Mouse (Mus musculus) limb, embryonic 11.5 days (tissue): ENCODE results near the gene Slc45a3. TPM values are rescaled to one million over a fixed set of nuclear protein-coding genes. Genes with fewer than 3 reads are reported as not detected.

Experiments used
- ATAC-seq: fragments of 200-750 bp; cut with Nextera tagmentation; 2 replicates; pipeline ENCODE4 v1.8.0; 2017; ENCODE audit warnings: low read depth; ENCODE audit not compliant: insufficient number of reproducible peaks, low FRiP score, low TSS enrichment
- DNase-seq: peaks from one replicate; pipeline ENCODE4 v3.0.0-alpha.2; 2015; ENCODE audit warnings: low spot score
- H3K27ac ChIP-seq: fragments of 300-500 bp; sonication (generic); replicated peaks from 2 replicates; pipeline ENCODE4 v1.5.1; 2014; ENCODE audit warnings: low read depth, mild to moderate bottlenecking, low read length
- H3K27me3 ChIP-seq: fragments of 300-500 bp; sonication (generic); 2 replicates; pipeline ENCODE4 v1.6.1; 2014; ENCODE audit warnings: mild to moderate bottlenecking, low read length, mixed read lengths; ENCODE audit not compliant: control insufficient read depth, insufficient read depth
- H3K36me3 ChIP-seq: fragments of 300-500 bp; sonication (generic); 2 replicates; pipeline ENCODE4 v1.6.1; 2014; ENCODE audit warnings: mild to moderate bottlenecking, low read length, moderate library complexity, mixed read lengths; ENCODE audit not compliant: control insufficient read depth, insufficient read depth
- H3K4me1 ChIP-seq: fragments of 300-500 bp; sonication (generic); 2 replicates; pipeline ENCODE4 v1.6.1; 2014; ENCODE audit warnings: low read length, mixed read lengths; ENCODE audit not compliant: control insufficient read depth, insufficient read depth
- H3K4me2 ChIP-seq: fragments of 300-500 bp; sonication (generic); 2 replicates; pipeline ENCODE4 v1.6.1; 2014; ENCODE audit warnings: low read depth, mild to moderate bottlenecking, moderate library complexity; ENCODE audit not compliant: severe bottlenecking
- H3K4me3 ChIP-seq: fragments of 300-500 bp; sonication (generic); 2 replicates; pipeline ENCODE4 v1.5.1; 2014; ENCODE audit warnings: low read depth, low read length
- H3K9ac ChIP-seq: fragments of 300-500 bp; sonication (generic); 2 replicates; pipeline ENCODE4 v1.6.1; 2014; ENCODE audit warnings: mild to moderate bottlenecking, low read length
- H3K9me3 ChIP-seq: fragments of 300-500 bp; sonication (generic); 2 replicates; pipeline ENCODE4 v1.6.1; 2016; ENCODE audit warnings: low read length; ENCODE audit not compliant: control insufficient read depth
- WGBS: fragments of 180-500 bp; shearing (Covaris S2); extraction: QIAGEN DNeasy Blood & Tissue Kit; methylation state at CpG from one replicate; pipeline ENCODE4 v1.1.7; 2014; 5-methylcytosine and 5-hydroxymethylcytosine counted together
- polyA plus RNA-seq: library from polyadenylated mRNA; unstranded; fragments of >200 nt; fragmentation: Nextera tagmentation; extraction: Ambion mirVana; gene quantifications from 2 replicates; pipeline ENCODE4 v1.2.1, GENCODE M21; 2014

Gene Slc45a3
- polyA plus RNA-seq, 1 experiment from 2014 or later = 2.3 TPM

DNA sequence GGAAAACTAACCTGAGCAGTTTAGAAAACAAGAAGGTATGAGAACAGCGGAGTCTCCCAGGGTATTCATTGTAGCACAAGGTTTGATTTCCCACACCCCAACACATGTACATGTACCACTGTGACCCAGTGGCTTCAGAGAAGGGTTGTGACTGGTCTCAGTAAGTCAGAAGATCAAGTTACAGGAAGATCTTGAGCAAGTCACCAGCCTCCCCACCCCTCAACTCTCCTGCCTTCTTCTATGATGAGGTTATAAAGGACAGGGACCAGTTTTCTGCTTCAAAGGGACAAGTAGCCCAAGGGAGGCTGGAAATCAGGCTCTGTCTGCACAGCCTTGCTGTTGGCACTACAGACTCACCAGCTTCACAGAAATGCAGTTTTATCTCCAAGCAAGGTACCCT lies 21.3 kb upstream of the Slc45a3 start:
- WGBS = 94% methylated on average over 1 of the region's 1 CpGs
- DNase-seq (no peak), ATAC-seq (no peak)
- Histone ChIP-seq H3K4me1 (no peaks in the 10 kb centered on the region), H3K27ac (no peak overlapping the region), H3K9me3 (no peaks in the 10 kb centered on the region), H3K27me3 (no peaks in the 10 kb centered on the region), H3K4me2 (no peak overlapping the region), H3K4me3 (no peak overlapping the region), H3K36me3 (no peaks in the 10 kb centered on the region), H3K9ac (no peak overlapping the region)

DNA sequence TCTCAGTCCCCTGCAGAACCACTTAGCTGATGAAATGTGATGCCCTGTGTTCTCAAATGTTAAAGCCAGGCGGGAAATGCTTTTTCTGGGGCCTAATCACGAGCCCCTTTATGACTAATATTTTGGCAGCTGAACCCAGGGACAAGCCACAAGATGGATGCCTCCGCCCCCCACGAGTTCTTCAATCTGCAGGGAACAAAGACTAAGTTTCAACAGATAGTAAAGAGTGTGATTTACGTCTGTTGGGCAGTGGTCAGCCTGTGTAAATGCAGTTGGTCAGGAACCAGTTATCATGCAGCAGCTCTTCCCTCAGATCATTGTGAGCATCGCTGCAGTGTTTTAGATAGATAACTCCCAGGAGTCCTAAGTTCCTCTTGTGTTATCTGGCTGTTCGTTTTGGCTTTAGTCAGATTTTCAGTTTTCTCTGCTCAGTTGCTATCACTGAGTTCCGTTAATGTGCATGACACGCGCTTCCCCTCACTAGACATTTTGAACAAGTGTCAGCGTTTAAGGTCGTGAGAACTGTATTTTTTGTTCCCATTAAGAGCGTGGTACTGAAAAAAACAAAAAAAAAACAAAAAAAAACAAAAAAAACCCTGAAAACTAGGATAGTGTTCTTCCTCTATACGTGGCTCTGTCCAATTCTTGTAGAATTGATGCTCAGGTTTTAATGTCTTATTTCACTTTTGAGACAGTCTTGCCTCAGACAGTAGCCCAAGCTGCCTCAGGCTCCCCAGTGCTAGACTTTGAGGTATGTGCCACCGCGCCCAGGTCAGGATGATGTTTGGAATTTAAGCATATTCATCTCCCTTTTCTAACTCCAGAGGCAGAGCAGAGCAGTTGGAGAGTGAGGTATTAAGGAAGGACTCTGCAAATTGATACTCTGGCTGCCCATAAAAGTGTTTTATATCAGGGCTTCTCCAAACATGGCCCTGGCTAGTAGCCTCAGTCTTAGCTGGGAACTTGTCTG lies 19.9 kb upstream of the Slc45a3 start:
- DNase-seq = no peak
- H3K4me1 ChIP-seq = no peaks in the 10 kb centered on the region
- no peak overlapping the region for H3K4me3 ChIP-seq
- no peaks in the 10 kb centered on the region for H3K9me3 ChIP-seq
- H3K27me3 ChIP-seq = no peaks in the 10 kb centered on the region
- H3K27ac ChIP-seq = no peak overlapping the region
- no peak for ATAC-seq
- H3K9ac ChIP-seq = no peak overlapping the region
- 69% methylated on average over 16 of the region's 16 CpGs for WGBS
- H3K36me3 ChIP-seq = no peaks in the 10 kb centered on the region
- no peak overlapping the region for H3K4me2 ChIP-seq

DNA sequence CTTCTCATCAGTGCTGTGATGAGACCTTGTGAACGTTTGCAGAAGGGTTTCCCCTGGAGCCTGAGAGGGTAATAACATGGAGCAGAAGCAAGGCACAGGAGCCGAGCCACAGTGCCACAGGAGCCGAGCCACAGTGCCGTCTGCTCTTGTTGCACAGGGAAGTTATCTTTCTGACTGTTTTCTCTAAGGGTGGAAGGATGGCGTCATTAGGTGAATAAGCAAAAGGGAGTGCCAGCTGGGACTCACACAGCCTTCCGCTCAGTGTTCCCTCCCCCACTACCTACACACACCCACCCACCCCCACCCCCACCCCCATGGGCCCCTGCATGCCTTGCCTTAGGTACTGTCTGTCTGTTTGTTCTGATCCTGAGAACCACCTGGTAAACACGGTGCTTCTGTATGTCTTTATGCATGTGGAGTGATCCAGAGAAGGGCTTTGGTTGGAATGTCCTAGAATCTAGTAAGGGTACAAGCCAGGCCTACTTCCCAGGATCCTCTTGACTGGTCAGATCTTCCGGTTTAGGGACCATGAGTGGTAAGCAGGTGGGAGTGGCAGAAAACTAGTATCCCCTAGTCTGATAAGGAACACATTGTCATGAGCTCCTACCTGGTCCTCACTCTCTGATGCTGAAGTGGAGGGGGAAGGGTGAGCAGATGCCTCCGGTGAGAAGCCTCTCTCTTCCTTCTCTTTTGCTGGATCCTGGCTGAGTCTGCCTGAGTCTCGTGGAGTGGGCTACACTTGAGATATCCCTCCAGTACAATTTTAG lies 16.9 kb upstream of the Slc45a3 start:
- no peak overlapping the region for H3K27ac ChIP-seq
- 46% methylated on average over 10 of the region's 10 CpGs for WGBS
- no peaks in the 10 kb centered on the region for H3K4me1 ChIP-seq
- DNase-seq = no peak
- no peak overlapping the region for H3K4me3 ChIP-seq
- no peak for ATAC-seq
- no peaks in the 10 kb centered on the region for H3K36me3 ChIP-seq
- H3K27me3 ChIP-seq = no peaks in the 10 kb centered on the region
- H3K4me2 ChIP-seq = no peak overlapping the region
- H3K9ac ChIP-seq = no peak overlapping the region
- no peaks in the 10 kb centered on the region for H3K9me3 ChIP-seq

DNA sequence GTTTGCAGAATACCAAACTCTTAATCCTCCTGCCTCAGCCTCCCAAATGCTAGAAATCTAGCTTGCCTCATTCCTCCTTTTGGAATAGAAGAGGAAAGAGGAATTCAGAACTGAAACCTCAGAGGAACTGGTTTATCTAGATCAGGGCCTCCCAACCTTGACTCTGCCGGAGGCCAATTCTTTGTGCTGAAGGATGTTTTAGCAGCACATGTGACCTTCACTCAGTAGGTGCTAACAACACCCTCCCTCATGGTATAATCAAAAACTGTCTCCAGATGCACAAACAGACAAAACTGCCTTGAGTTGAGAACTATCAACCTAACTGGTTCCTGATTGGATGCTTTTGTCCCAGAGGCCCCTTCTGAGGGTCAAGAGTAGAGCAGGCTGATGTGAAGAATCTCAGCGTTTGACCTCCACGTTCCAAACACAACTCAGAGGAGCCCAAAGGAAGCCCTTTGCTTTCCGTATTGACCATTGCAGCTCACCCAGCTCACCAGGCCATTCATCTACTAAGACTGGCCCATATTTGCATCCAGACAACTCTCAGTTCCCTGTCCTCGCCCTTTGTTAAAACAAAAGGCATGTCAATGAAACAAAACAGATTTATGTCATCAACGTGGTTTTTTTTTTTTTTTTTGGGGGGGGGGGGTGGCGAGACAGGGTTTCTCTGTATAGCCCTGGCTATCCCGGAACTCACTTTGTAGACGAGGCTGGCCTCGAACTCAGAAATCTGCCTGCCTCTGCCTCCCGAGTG lies 16.1 kb upstream of the Slc45a3 start:
- H3K27ac ChIP-seq = no peak overlapping the region
- DNase-seq = no peak
- H3K27me3 ChIP-seq = no peaks in the 10 kb centered on the region
- no peak overlapping the region for H3K4me3 ChIP-seq
- no peak for ATAC-seq
- no peak overlapping the region for H3K9ac ChIP-seq
- WGBS = 84% methylated on average over 11 of the region's 11 CpGs
- H3K4me1 ChIP-seq = no peaks in the 10 kb centered on the region
- no peak overlapping the region for H3K4me2 ChIP-seq
- no peaks in the 10 kb centered on the region for H3K9me3 ChIP-seq
- no peaks in the 10 kb centered on the region for H3K36me3 ChIP-seq

DNA sequence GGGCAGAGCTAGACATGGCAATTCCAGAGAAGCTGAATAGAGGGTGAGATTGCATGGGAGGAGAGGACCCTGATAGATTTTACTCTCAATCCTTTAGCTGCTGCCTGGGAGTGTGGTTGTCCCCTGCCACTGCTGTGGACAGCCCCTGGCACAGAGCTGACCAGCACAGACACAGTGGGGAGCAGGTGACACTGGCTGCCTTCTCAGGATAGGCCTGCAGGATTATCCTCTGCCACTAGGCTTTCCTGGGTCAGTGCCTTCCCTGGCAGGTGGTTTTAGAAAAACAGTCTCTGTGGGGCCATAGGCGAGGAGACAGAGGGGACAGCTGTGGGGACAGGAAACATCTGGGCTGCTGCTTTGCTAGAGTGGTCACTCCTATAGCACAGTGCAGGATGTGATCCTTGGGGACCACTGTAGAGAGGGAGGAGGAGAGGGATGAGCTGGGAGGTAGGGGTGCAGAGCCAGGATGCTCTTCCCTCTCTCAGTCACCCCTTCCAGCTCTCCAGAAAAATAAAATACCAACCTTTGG lies 14.7 kb upstream of the Slc45a3 start:
- H3K27ac ChIP-seq = no peak overlapping the region
- no peaks in the 10 kb centered on the region for H3K9me3 ChIP-seq
- no peak overlapping the region for H3K4me3 ChIP-seq
- WGBS = 40% methylated on average over 1 of the region's 1 CpGs
- no peak overlapping the region for H3K4me2 ChIP-seq
- no peak overlapping the region for H3K9ac ChIP-seq
- H3K27me3 ChIP-seq = no peaks in the 10 kb centered on the region
- H3K4me1 ChIP-seq = no peaks in the 10 kb centered on the region
- no peak for DNase-seq
- no peaks in the 10 kb centered on the region for H3K36me3 ChIP-seq
- ATAC-seq = no peak

DNA sequence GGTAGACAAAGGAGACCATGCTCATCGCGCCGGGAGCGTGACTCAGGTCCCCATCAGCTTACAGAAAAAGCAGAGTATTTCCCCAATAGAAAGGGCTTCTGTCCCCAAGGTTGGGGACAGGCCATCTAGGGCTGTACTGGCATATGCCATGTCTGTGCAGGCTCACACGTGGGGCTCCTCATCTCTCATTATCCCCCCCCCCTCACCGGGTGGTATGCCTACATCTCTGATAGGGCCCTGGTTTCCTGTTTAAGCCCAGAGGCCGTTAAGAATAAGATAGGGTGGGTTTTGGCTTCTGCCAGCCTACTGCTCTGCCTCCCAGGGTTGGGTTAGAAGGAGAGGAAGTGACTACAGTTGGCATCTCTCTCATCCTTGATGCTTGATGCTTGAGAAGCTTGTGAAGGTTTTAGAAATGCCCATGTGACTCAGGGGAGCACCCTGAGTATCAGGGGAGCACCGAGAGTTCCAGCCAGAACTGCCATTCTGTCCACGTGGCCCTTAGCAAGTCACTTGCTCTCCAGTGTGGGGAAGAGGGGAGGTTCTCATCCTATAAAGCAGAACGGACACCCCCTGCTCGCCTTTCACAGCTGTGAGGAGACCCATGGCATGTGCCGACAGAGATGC lies 8.4 kb upstream of the Slc45a3 start:
- Histone ChIP-seq H3K9me3 (no peaks in the 10 kb centered on the region), H3K4me3 (no peak overlapping the region), H3K36me3 (no peaks in the 10 kb centered on the region), H3K9ac (no peak overlapping the region), H3K27ac (no peak overlapping the region), H3K4me1 (no peaks in the 10 kb centered on the region), H3K4me2 (no peak overlapping the region), H3K27me3 (no peaks in the 10 kb centered on the region)
- DNase-seq (no peak), ATAC-seq (no peak)
- 82% methylated on average over 12 of the region's 12 CpGs for whole genome bisulfite sequencing

DNA sequence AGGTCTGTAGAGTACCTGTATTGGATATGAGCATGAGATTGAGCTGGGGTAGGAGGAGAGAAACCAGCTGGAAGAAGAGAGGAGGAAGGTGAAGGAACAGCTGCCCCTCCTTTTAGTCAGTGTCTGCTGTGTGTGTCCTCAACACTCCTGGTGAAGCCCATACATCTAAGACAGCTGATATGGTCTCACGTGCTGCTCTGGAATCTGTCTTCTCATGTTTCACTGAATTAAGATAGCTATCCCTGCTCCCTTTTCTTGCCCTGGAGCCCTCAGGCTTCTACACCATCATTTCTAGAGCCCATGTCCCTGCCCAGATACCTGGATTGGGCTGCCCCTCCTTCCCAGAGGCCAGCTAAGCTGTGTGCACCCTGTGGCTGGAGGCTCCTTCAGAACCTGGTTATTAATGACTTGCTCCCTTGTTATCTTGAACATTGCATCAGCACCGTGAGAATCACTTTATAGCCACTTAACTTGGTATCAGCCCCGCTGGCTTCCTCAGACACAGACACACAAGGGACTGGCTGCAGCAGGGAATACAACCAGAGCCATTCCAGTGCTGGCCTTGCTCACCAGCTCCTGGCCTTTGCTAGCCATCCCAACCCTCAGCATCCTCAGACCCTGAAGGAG lies 7.5 kb upstream of the Slc45a3 start:
- ATAC-seq (no peak), DNase-seq (no peak)
- H3K27ac ChIP-seq = no peak overlapping the region
- no peak overlapping the region for H3K9ac ChIP-seq
- H3K4me2 ChIP-seq = no peak overlapping the region
- no peaks in the 10 kb centered on the region for H3K9me3 ChIP-seq
- no peaks in the 10 kb centered on the region for H3K27me3 ChIP-seq
- H3K4me3 ChIP-seq = no peak overlapping the region
- H3K36me3 ChIP-seq = no peaks in the 10 kb centered on the region
- 13% methylated on average over 3 of the region's 3 CpGs for WGBS
- H3K4me1 ChIP-seq = no peaks in the 10 kb centered on the region
